Mouse (Mus musculus) urinary bladder, postnatal 10 days (tissue): ENCODE results near the gene Slc1a1.

ENCODE experiments used
- DNase-seq: peaks from one replicate; pipeline ENCODE4 v3.0.0; 2022; ENCODE audit warnings: low spot score

Gene Slc1a1

DNA sequence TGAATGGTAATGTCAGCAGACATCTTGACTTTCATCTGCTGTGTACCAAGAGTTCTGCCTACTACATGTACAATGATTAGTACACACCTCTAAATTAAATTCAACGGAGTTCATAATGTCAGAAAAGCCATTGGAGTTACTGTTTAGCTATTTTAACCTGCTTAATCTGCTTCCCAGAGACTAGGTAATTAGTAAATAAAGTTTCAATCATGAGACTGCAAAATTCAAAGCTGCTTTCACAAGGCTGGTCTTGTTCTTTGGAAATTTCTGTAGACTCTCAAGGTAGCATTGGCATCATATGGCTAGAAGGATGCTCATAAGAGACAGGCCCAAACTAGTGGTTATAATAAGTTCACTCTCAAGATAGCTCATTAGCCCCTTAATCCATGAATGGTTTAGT lies 20.0 kb downstream of the Slc1a1 start:
- DNase-seq: no peak

DNA sequence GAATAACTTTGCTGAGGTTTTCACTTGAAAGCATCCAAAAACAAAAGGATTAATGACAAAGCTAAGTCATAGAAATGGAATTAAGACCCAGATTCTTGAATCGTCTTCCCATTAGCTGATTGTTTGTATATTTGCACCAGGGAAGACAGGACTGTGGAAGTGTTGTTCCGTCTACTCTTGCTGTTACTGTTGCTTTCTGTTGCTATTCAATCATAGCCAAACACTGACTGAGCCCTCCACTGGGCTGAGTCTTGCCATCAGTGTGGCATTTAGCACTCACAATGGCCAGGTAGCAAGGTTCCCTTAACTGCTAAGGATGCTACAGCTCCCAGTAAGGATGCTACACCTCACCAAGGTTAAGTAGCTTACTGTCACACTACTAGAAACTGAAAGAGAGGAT lies 25.4 kb downstream of the Slc1a1 start:
- DNase-seq: no peak

DNA sequence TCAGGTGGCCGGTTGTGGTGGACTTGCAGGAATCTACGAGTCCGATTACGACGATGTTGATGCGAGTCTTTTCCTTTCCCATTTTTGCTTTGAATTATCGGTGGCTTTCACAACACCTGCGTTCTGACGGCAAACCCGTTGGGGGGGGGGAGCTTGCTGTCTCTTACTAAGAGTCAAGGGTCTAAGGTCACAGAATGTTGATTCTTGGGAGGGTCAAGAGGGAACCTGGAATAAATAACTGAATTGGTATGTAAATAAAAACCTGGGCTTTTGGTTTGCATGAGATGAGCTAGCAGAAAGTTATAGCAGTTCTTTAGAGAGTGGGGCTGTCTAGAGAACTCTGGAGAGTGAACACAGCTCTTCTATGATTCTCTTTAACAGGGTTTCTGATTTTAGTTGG lies 28.8 kb downstream of the Slc1a1 start:
- DNase-seq: no peak

DNA sequence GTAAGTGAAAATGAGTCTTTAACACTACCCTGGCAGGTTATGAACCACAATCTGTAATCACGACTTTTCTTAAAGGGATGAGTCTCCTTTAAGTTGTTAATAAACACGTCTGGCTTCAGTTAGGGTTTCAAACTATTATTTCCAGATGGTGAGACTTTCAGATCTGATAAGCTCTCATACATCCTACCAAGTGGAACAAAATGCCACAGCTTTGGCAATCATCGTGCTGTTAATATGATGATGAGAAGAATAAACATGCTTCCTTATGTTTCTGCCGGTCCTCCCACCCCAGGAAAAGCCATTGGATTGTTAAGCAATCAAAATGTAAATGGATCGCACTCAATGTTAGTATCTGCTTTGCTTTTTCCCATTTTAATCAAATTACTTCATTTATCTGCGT lies 30.1 kb downstream of the Slc1a1 start:
- DNase-seq: no peak

DNA sequence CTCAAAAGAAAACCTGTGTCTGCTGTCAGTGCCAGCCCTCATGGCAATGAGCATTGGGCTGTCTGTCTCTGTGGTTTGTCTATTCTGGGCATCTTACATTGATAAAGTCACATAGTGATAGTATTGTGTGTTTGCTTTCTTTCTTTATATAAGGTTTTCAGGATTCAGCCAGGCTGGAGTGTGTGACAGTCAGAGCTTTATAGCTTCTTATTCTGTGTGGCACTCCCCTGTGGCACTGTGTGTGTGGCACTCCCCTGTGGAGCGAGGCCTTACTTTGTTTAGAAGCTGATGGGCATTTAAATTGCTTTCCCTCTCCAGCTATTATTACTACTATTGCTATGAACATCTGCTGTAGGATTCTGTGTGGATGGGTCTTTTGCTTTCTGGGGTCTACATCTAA lies 30.7 kb downstream of the Slc1a1 start:
- DNase-seq: no peak

DNA sequence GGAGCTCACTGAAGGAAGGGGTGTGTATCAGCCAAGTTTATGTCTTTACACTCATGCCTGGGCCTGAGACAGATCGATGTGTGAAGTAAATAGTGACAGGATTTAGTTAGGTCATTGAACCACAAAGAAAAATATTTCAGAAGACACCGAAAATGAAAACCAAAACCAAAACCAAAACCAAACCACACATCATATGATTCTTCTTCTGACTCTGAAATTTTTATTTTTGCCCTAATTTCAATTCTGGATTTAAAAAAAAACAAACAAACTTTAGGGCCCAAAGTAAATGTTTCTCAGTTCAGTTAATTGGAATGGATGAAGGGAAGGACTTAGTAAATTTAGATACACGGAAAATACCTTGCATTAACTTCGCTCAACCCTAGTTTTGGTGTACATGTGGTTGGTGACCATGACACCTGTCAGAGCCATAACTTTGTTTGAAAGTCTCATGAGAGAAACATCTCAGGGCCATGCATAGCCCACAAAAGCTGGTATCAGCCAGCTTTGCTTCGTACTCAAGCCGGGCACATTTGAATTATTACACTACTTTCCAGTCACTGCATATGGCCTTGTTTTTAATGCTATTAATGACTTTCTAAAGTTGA lies 34.5 kb downstream of the Slc1a1 start:
- no peak for DNase-seq

DNA sequence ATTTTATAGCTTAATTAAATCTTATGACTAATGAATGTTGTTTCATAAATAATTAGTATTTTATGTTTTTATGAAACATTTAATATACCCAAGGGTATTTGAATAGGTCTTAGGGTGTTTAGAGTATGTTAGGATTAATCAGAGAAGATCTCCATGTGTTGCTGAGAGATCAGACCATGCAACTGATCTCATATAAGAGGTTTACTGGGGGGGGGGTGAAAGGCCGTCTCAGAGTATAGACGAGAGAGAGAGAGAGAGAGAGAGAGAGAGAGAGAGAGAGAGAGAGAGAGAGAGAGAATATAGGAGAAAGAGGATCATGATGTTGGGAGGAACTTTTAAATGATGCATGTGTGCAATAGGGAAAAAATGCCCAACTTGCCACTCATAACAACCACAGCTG lies 35.5 kb downstream of the Slc1a1 start:
- no peak for DNase-seq

DNA sequence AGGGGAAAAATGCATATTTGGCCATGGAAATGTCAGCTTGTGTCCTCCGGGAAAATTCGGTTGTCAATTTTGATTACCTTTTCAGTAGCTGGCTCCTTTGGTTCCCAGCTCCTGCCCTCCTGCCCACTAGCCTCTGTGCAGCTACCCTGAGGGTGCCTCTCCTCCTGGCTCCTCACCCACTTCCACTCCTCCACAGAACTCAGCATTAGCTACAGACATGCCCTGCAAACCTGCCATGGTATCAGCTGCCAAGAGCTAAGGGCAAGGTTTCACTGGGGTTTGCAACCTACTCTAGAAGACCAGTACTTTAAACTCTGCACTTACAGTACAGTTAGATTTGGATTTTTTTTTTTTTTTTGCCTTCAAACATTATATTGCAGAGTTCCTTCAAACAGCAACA lies 44.6 kb downstream of the Slc1a1 start:
- no peak for DNase-seq

DNA sequence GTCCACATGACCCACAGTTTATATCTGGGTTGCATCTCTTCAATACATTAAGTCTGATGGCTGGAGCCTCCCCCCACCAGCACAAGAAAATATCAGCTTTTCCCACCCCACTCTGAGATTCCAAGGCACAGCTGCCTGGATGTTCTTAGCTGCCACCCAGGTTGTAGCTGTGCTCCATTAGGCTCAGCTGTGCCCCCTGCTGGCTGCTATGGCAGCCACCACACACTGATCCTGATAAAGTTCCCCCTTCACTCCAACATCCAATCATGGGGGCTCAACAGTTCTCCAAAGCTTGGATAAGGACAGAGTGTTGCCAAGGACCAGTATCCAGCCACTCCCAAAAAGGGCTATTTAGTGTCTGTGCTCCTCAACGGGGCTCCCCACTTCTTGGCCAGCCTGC lies 48.3 kb downstream of the Slc1a1 start:
- no peak for DNase-seq

DNA sequence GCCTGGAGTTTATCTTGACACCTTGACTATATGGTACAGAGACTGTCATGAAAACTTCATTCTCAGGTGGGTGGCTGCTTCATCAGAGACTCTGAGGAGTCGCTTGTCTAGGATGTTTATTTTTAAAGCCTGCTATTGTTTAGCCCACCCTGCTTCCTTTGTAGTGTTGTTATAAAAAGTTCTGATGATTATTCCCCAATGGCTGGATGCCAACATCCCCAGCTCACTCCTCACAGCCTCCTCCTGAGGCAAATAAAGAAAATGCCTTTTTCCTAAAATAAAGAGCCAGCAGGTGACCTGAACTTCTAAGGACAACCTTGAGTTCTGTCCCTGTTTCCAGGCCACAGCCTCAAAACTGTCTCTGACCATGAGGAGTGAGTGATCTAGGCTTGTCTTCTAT lies 53.6 kb downstream of the Slc1a1 start:
- DNase-seq: no peak

DNA sequence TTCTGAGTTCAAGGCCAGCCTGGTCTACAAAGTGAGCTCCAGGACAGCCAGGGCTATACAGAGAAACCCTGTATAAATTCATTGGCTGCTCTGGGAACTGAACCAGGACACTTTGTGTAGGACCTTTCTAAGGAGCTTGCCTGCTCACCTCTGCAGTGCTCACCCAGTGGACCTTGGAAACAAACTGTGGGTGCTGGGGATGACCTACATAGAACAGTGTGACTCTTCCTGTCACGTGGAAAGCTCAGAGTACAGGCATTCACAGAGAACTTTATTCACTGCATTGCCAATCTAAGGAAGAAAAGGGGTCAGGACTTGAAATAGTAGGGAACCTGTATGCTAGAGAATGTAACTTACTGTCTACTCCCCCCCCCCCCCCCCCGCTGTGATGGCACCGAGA lies 54.4 kb downstream of the Slc1a1 start:
- no peak for DNase-seq

DNA sequence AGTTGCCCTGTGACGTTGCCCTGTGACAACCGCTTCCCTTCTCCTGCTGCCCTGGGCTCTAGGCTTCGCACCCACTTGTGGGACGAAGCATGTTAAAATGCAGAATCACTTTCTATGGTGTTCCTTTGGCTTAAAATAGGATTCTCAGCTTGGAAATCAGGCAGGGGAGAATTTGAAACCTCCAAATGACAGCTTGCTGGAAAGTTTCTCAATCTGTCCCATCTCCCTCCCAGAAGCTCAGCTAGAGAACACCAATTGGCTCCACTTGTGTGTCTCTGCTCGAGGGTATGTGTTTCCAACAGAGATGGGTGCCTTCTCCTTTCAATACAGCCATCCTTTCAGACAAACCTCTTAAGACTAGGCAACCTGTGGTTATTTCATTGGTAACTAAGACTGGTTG lies 56.4 kb downstream of the Slc1a1 start:
- DNase-seq: no peak

DNA sequence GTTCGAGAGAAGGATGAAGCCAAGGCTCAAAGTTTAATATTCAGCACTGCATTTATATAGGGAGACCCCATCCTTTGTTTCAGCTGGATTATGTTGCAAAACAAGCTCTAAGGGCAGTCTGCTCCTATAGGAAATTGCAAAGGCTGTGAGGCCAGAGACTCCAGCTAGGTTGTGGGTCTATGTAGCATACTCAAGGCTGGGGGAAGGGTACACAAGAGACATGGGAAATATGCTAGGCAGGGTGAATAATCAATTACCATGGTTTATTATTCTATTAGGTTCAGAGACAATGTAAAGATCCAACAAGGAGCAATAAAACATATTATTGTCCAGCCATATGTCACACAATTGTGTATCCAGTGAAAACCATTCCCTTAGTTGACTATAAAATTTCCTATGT lies 57.0 kb downstream of the Slc1a1 start:
- no peak for DNase-seq

DNA sequence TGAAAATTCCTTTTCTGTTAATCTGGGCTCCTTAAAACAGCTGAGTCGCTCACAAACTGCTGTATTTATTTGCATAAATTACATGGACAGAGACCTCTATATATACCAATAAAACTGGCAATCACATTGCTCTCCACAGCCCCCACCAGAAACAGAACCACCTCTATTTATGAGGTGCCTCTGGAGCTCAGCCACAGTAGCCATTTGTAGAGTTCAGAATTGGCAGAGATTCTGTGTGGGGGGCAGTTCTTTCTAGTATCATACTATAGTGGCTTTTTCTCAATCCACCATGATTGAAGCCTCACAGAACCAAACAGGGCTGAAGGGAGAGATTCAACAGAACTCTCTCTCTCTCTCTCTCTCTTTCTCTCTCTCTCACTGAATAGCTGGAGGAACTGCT lies 61.8 kb downstream of the Slc1a1 start:
- DNase-seq: no peak

DNA sequence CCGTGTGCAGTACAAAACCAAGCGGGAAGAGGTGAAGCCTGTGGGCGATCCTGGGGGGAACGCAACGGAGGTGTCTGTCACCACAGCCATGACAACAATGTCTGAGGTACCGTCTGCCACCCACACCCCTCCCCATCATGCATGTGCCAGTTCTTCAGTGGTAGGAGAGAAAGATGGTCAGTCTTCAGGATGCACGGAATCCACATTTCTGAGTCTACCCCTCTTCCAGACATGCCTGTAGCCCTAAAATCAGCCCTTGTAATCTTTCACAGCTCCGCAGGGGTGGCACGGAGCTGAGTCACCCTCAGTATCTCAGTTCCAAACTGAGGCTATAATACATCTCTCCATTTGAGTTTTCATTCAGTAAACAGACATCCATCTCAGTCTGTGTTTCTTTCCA lies 62.6 kb downstream of the Slc1a1 start:
- DNase-seq: no peak

DNA sequence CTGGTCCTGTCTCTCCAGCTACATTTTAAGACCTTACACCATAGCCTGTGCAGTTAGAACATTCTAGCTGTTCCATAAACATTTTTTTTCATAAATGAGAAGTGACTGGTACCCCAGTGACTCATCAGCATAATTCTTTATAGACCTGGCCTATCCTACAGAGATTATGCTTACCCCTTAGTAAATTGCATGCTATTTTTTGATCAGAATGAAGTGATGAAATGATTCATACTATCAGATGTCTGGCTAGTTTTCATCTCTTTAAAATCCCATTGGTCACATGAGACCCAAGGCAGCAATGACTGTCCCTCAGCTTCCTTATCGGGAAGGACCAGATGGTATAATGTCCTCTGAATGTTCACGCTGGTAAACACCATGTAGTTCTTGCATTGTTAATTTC lies 65.9 kb downstream of the Slc1a1 start:
- DNase-seq: no peak

DNA sequence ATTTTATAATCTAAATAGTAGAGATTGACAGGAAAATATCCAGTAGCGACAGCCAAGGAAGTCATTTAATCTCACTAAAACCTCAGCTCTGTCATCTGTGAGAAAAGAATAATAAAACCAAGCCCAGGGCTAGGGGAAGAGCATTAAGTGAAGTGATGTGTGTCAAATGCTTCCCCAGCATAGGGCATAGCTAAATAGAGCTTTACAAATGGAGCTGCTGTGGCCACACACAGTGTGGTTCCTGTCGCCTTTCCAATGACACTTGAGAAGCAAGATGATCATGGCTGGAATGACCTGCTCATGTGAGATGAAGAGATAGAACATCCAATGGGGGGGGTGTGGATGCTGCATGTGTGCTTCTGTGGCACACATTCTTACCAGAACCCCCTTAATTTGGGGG lies 67.3 kb downstream of the Slc1a1 start:
- no peak for DNase-seq

DNA sequence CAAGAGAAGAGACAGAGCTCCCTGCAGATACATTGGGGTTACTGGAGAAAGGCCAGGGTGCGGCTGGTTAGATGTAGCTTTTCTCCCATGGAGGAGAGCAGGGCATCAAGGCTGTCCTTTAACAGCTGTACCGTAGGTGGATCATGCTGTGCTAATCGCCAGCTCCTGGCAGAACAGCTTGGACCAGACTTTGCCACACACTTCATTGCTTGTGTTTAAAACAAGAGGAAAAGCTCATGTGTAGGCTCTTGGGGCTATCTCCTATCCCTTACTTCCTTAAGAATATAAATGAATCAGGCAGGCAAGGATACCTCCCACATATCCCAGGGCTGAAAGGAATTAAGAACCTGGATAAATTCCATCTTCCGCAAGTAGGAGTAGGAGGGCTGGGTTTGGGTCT lies 68.0 kb downstream of the Slc1a1 start:
- DNase-seq: no peak

DNA sequence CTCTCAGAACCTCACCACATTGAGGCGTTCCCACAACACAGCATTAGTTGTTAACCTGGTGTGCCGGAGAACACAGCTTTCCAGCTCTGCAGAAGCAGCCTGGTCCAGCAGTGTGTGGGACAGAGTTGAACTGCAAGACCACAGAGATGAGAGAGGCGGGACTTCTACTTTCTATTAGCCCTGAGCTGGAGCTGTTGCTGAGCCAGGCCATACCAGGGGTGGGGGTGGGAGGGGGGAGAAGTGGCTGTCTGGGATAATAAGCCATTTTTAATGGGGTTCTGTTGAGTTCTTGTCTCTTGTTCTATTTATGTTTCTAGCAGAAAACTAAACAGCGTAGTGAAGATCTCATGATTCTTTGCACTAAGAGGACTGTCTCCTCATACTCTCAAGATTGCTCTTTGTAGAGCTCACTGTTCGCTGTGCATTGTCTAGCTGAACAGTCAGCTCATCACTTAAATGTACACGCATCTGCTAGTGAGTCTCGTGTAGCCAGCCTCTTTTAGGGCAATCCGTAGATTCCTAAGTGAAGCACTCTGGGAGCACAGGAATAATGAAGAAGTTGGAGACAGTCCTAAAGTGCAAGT lies 68.8 kb downstream of the Slc1a1 start:
- no peak for DNase-seq

DNA sequence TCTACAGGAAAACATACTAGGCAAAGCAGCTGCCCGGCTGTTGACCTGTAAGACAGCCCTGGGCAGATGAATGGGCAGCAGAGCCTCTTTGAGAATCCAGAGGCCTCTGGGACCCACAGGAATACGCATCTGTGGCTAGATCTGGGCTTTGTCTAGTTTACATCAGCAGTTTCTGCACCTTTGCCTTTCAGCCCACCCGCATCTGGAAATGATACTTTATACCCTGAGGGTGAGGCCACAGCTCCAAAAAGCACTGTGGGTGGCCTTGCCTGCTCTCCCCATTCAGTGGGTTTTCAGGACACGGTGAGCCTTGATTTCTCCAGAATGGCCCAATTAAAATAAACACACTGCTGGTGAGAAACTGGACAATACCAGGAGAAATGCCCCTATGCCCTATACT lies 73.3 kb downstream of the Slc1a1 start:
- no peak for DNase-seq

DNA sequence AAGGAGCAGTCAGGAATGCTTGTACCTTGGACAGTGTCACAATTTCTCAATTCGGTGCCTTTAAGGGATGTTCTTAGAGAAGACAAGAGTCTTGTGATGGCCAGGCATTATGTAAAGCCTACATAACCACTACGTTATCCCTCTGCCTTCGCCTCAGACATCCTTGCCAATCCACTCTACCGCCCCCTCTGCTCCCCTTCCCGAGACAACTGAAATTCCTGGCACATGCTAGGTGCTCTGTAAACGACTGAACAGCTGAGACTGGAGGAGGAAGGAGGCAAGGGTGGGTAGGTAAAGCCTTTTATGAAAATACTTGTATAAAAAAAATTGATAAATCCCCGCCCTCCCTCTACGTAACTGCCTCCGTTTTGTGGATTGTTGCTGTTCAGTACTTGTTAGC lies 73.8 kb downstream of the Slc1a1 start:
- no peak for DNase-seq

DNA sequence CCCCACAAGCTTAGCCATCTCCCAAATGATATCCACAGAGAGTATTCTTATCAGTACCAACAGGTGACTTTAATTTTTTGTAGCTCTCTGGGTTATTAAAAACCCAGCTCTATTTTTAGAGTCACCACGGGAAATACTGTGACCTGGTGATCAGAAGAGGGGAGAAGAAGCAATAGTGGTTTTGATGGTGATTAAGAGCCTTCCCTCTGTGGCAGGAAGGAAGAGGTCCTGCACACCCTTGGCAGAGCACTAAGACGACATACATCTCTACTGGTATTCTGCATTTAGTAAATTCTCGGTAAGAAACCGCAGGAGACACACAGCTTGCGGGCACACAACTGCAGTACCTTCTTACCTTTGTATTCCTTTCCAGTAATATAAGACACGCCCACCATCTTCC lies 79.7 kb downstream of the Slc1a1 start:
- DNase-seq: no peak

DNA sequence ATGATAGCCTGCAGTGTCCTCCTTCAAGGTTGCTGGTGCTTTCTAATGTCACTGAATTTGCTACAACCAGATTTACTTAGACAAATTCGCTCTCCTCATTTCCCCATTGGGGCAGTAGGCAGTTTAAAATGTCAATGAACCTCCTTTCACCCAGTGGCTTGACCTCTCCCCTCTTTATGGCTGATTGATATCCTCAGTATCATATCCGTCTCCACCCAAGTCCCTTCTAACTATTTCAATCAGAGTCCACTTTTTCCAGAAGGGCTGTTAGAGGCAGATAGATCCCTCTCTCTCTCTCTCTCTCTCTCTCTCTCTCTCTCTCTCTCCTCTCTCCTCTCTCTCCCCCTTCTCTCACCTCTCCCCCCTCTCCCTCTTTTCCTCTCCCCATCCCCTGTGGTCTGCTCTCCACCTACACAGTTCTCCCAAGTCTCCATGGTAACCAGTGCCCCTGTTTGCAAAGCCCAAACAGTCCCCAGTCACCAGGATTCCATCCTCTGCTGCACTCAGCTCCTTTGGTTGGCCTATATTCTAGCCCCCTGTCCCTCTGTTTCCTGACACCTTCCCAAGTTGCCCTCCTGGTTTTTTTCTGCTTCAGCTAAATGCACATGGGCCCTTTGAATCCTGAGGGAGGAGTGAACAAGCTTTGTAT lies 80.9 kb downstream of the Slc1a1 start:
- no peak for DNase-seq

DNA sequence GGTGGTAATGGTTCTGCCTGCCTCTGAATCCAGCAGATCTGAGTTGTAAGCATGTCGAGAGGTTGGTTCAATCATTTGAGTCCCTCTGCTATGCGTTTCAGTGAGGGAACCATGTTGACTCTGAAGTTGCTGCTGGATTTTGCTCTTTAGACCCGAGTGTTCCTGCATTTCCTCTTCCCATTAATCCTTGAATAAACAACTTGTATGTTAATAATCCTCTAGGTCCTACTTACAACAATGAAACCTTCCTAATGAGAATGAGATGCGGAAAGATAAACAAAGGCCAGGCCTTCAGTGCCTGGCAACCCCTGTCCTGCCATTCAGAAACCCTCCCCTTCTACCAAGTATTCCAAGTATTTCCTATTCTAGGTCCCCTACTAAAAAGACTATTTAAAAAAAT lies 81.6 kb downstream of the Slc1a1 start:
- DNase-seq: no peak
